Mouse (Mus musculus) T-helper 17 cell (primary cell): ENCODE results near the gene Rab15.
"Not testable (repeated sequence)": the region's sequence is repeated elsewhere in the genome, so short reads cannot be mapped to it uniquely, and the experiment has no call there.

Experiments used
- in situ Hi-C, 2 experiments: fragments of 300-600 bp; cut with MboI, MseI; formaldehyde crosslinking; loops; 1 replicate in 1 of 2; 2 replicates in 1 of 2; pipeline ENCODE4 v1.15.1; 2025; ENCODE audit warnings: high pct_unique_total_duplicates in 2 of 2

The Rab15 gene

DNA sequence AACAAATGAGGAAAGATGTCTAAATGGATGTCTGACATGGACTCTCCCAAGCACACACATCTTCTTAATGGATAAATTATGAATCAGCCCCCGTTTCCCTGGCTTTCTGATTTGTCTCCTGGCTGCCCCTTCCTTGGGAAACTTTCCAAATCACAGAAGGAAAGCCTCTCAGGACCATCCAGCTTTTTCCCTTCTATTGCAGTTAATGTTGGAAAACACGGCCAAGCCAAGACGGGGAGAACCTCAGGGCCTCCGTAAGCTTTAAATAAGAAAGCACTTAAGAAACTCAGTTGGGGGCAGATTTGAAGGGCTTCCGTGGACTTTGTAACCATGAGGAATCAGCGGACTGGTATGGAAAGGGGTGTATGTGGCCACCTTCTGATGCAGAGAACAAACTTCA, 2.9 kb downstream of the Rab15 start:
- in situ Hi-C loops, result loop anchor here in 1 of 2 experiments (5.0 kb wide), 1 partner anchor 38 kb away; no protein-coding TSS in a partner anchor

DNA sequence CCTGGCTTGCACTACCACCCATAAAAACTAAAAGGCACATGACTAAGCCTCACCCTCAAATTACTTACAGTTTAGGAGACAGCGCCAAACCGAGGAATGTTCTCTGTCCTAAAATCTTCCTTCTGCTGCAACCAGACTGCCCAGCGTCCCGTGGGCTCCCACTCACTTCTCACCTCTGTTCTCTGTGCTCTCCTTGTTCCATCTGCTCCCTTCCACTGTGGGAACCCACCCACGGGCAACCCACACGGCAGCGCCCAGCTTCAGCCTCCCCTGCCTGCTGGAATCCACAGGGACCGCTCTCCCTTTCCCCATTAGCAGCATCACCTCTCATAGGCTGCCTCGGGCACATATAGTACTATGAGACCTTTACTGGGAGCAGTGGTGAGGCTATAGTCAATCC, 3.8 kb downstream of the Rab15 start:
- in situ Hi-C loops, result no loop called here

DNA sequence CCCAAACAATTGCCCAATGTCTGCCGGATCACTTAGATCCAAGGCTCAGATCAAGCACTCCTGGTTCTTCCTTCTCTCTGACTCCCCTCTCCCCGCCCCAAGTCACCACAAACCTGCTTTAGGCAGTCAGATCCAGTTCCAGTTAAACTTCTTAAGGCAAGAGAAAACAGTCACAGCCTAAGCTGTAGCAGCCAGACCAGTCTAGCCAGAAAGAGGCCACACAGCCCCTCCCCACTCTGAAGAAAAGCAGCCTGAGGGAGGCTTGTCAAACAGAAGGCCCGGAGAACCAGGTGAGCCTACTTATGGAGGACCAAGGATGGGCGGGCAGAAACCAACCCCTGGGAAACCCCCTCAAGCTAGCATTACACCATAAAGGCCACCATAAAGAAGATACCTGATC, 4.6 kb downstream of the Rab15 start:
- in situ Hi-C loops, result no loop called here

DNA sequence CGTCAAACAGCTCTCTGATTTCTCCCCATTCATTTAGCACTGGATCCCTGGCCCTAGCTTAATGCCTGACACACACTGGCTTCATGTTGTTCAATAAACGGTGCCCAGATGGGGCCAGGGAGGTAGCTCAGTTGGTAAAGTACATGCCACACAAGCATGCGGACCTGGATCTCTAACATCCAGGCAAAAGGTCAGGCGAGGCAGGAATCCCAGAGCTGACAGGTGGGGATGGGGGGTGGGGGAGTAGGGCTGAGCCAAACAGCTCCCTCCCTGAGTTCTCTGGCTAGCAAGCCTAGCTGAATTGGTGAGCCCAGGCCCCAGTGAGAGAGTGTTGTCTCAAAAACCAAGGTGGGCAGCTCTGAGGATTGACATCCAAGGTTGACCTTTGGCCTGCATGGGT, 5.5 kb downstream of the Rab15 start:
- in situ Hi-C loops, result no loop called here

DNA sequence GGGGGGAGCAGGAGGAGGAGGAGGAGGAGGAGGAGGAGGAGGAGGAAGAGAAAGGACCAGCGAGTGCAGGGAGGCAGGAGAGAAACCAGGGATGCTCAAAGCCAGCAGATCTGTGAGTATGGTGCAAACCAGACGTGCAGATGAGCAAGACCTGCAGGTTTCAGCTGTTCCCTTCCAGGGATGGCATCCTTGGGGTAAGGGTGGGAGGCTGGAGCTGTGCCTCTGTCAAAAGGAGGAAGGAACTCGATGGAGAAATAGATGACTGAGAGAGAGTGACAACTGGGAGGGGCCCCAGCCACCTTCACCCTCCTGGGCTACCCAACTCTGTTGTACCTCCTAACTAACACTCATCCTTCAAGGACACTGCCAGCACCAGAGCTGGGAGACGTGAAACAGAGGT, 6.0 kb downstream of the Rab15 start:
- in situ Hi-C loops, result no loop called here

DNA sequence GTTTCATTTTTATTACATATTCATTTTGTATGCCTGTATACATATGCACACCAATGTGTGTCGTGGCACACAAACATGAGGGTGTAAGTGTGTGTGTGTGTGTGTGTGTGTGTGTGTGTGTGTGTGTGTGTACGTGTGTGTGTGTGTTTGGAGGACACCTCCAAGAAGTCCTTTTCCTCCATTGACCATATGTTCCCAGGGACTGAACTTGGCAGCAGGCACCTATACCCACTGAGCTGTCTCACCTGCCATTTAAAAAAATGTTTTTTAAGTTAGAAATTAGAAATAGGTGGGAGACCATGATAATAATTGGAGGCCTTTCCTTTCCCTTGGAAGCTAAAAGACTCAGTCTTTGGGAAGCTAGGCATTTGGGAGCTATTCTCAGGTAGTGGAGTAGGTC, 8.6 kb downstream of the Rab15 start:
- in situ Hi-C loops, result no loop called here

DNA sequence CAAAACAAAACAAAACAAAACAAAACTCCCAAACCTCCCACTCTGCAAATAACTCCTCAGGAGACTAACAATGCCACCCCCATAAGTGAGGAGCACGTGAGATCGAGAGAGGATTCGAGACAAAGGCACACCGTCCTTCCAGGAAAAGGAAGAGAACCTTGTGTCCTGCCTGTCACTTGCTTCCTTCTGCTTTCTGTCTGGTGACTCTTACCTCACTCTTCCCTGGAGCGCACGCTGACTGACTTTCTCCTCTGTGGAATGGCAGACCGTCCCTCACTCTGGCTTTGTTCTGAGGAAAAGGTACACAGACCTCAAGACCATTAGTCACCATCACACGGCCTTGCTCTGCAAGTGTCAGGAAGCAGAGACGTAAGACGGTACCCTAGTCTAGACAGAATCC, 9.2 kb downstream of the Rab15 start:
- in situ Hi-C loops, result no loop called here

DNA sequence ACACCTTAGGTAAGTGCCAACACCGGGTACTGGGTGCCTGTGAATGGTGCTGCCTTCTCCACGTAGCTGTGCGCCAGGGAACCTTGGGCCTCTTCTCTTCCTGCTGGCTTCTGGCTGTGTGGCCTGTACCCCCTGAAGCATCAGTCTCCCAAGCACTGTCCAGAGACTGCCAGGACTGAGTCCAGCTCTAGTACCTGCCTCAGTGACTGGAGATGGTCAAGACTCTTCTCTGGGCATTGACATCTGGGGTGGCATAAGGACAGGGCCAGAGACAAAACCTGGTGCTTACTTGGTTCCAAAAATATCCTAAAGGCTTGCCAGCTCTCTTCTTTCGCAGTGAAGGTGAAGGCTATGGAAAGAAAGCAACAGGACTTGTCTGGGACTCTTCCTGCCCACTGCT, 11.7 kb downstream of the Rab15 start:
- in situ Hi-C loops, result no loop called here

DNA sequence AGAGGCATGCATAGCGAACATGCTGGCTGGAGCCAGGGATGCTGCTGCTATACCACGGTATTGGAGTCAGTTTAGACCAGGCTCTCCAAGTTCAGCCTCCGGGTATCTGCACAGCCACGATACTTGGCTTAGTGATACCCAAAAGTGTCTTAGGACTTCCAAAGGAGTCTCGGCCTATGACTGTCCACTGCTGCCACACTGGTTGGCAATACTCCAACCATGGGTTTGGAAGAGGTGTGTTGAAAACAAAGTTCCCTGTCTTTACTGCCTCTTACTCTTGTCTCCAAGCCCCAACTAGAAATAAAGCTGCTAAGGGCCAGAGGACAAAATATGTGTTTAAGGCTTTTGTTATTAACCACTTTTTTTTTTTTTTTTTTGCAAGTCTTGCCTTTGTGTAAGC, 12.2 kb downstream of the Rab15 start:
- in situ Hi-C loops, result no loop called here

DNA sequence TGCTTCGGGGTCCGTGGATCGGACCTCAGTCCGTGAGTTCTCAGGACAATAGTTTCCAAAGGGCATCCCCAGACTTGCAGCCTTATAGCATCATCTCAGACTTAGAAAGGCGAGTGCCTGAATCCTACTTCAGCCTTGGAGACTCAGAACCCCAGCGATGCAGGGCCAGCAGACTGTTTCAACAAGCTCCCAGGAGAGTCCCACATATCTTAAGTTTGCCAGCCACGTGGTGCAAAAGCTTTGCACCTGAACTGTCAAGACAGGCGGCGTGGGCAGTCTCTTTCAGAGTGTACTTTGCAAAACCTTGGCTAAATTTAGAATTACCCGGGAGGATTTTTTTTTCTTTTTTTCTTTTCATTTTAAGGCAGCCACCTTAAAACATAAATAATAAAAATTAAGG, 14.9 kb downstream of the Rab15 start:
- in situ Hi-C loops, result loop anchor here in 1 of 2 experiments (10.0 kb wide), 1 partner anchor 153 kb away; no protein-coding TSS in a partner anchor

DNA sequence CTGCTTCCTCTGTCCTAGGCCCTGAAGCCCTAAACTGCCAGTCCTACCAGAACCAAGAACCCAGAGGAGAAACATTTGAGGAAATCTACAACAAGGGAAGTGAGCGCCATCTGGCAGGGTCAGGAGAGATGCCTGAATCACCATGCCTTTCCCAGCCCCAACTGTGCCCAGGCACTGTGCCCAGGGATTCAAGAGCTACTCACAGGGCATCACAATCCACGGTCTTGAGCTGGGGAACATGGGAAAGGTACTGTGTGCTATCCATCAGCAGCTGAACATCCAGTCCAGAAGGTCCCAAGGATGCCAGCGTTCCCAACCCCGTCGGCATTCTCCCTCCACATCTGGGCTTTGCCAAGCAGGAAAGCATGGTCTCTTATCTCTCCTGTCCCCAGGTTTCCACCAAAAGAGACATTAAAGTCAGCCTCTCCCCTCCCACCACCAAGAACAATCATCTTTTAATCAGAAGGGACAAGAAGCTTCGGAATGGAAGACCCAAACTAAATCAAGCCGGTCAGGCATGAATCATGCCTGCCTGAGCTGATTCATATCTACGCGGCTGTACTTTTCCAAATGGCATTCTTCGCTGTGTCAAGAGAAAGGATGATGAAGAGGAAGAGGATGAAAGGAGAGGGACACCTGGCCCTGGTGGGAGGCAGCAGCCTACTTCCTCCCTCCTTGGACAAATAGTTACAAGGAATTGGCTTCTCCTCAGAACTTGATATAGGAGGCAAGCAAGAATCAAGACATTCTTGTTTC, 17.5 kb downstream of the Rab15 start:
- in situ Hi-C loops, result loop anchor here in 1 of 2 experiments (10.0 kb wide), 1 partner anchor 150 kb away; no protein-coding TSS in a partner anchor

DNA sequence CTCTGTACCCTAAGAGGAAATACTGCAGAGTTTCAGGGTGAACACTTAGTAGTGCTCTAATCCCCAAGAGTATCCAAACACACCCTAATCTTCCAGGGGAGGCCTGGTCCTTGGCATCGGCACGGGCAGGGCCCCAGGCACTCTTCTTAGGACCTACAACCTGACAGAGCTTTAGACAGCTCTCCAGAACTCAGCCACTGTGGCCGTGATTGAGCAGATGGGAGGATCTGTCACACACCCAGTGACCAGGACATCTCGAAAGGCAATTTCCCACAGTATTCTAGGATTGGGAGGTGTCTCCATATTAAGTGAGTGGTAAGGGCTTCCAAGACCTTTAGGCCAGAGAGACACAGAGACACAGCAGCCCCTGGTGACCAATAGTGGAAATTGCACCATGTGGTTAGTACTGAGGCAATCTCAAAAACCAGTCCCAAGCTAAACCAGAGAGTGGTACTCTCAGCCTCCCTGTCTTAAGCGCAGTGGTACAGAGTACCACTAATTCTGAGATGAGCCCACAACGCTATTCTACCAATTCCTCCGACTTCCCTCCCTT, 18.9 kb downstream of the Rab15 start:
- in situ Hi-C loops, result loop anchor here in 1 of 2 experiments (10.0 kb wide), 1 partner anchor 149 kb away; no protein-coding TSS in a partner anchor

DNA sequence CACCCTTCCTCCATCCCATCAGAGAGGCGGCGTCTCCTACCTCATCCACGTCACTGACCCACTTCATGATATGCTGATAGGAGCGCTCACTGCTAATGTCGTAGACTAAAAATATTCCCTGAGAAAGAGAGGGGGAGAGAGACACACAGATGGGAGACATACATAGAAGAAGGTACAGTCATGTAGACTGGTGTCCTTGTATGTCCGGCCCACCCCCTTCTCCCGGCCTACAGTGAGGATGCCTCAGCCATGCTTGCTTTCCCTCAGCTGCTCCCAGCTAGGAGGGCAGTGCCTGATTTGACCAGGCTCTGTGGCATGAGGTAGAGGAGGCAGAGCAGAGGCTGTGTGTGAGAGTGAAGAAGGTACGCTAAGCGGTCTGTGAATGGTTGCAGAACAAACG, 19.7 kb downstream of the Rab15 start:
- in situ Hi-C loops, result loop anchor here in 1 of 2 experiments (10.0 kb wide), 1 partner anchor 148 kb away; no protein-coding TSS in a partner anchor

DNA sequence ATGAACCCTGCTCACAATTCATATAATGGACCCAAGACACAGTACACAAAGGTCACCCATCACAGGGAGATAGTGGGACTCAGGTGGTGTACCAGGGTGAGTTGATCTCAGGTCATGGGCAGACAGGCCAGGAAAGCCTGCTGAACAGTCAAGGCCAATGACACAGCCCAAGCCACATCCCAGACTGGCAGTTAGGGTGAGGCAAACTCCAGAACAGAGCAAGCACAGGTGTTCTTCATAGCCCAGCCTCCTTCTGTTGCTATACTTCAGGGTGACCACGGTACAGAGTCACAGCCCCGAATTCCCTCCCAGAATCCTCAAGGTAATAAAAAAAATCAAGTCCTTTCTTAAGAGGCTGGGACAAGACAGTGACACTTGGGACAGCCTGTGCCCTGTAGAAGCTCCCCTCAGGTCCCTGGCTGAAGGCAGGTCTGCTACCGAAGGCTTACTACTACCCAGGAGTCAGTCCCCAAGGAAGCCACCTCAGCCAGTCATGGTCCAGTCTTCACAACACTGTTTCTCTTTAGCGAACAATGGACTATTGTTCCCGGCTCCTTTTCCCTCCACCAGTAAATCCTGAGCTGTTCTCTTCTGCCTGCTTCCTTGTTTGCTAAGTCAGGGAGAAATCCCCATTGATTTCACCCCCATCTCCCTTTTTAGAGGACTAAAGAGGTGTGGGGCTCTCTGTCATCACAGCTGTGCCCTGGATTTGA, 24.5 kb downstream of the Rab15 start:
- in situ Hi-C loops, result loop anchor here in 1 of 2 experiments (5.0 kb wide), 1 partner anchor 151 kb away; no protein-coding TSS in a partner anchor

DNA sequence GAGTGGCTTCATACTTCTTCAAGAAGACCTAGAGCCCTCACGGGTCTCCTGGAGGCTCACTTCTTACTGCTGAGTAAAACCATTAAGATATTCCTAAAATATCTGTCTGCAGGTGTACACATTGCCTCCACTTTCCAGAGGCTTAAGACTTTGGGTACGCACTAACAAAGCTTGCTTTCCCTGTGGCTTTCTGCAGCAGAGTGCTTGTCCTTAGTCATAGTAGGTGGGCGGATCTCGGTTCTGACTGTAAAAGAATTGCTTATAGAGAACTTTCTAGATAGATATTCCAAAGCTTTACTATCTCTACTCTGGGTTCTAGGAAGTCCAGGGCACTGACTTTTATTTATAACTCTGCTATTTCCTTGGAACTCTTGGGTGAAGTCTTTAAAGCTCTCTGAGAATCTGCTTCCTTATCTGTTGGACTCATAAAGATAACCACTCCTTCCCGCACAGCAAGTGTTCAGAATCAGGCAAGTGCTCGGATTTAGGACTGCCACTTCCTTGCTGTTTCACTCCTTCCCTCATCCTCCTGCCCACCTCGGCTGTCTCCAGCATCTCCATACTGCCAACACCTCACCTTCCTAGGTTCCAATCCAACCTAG, 25.7 kb downstream of the Rab15 start:
- in situ Hi-C loops, result loop anchor here in 1 of 2 experiments (5.0 kb wide), 1 partner anchor 150 kb away; no protein-coding TSS in a partner anchor

DNA sequence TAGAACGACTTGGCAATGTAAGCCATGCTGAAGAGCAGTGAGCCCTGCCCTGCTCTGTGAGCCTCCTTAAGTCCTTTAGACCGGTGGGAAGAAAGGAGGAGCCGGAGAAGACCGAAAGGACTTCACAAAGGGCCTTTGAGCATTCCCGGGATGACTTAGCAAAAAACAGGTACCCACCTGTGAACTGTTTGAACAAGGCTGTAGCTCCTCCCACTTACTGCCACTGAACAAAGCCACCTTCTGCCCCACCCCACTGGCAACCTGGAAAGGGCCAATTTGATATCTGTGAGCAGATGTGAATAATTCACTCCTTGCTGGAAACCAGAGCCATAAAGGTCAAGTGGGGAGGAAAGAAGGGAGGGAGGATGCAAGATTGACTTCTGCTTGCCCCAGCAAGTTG, 27.4 kb downstream of the Rab15 start, which contains the start of gene Gpx2:
Gene Gpx2, minus strand, starts transcription at position 205 of the 400 bp plus-strand sequence.
- in situ Hi-C loops, result loop anchor here in 1 of 2 experiments (5.0 kb wide), 1 partner anchor 148 kb away; no protein-coding TSS in a partner anchor

DNA sequence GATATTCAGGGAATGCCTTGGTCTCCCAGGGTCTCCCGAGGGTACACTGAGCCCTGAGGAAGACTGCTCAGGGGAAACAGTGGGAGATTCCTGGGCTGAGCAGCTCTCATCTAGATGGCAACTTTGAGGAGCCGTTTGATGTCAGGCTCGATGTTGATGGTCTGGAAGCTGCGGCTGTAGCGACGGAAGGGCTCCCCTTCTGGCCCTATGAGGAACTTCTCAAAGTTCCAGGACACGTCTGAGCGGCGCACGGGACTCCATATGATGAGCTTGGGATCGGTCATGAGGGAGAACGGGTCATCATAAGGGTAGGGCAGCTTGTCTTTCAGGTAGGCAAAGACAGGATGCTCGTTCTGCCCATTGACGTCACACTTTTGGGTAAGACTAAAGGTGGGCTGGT, 30.2 kb downstream of the Rab15 start:
- in situ Hi-C loops, result not testable (repeated sequence)

DNA sequence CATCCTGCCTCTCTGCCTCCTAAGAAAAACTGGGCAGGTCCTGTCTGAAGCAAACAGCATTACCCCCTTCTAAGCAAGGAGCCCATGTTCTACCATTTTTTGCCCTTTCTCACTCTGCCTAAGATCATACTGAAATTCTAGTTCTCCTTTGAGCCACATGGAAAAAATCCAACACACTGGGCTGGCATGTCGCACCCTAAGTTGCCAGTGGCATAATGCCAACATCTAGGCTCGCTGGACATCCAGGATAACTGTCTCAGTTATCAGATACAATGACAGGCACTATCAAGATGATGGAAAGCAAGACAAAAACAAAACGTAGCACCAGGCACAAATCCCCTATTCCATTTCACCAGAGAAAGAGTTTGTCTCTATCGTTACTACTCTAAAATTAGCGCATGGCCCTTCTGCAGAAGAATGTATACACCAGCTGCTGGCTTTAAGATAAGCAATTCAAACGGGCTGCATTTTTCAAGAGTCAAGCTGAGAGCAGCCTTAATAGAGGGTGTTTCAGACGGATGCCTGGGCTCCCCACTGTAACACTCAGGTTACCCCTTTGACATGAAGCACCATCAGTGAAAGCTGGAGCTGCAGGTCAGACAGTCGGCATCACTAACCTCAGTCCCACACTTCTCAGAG, 32.1 kb downstream of the Rab15 start:
- in situ Hi-C loops, result no loop called here

DNA sequence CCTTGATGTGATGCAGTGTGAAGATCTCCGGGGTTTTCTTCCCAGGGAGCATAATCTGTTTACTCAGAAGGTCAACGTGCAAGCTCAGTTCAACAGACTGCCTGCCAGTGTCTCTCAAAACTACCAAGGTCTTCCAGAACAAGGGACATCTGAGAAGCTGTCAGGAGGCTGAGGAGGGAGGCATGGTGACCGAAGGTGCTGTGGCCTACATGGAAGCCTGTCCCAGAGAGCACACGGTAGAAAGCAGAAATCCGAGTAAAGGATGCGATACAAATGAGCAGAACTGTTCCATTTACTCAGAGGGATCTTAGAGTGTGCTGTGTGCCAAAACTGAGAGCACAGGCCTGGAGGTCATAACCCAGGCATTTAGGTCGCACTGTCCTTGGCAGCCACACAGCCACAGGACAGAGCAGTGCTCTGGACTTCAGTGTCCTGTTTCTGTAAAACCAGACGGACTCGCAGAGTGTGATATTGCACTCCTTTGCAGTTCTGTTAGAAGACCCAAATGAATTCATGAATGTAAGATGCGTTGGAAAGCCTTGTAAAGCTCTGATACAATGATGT, 38.6 kb downstream of the Rab15 start:
- in situ Hi-C loops, result loop anchor here (5.0 to 10.0 kb wide), 2 partner anchors 38 to 139 kb away; partner anchors contain the start of gene Rab15 (in 1 of the 2)

DNA sequence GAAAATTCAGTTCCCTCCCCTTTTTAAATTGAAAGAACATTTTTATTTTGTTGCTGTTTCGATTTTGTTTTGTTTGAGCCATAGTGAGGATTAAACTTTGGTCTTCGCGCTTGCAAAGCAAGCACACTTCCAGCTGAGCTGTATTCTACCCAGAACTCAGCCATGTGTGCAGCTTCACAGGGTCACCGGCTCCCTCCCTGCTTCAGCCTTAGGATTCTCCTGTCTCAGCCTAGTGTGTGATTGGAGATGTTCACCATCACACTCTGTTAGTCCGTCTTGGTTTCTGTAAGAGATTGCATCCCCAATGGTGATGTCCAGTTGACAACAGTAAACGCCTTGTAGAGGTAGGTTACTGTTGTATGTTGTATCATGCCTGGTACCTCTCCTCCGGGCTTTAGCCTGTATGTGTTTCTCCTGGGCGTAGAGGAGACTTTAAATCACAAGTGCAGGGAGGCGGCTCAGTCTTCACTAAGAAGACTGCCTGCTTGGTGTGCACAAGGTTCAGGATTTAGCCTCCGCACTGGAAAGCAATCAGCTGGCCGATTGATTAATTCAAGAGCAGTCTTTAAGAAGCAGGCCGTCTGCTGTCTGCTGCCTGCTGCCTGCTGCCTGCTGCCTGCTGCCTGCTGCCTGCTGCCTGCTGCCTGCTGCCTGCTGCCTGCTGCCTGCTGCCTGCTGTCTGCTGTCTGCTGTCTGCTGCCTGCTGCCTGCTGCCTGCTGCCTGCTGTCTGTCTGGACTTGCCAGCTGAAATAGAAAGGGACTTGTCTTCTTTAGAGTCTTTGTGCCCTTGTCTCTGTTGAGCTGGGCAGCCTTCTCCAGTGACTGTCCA, 41.9 kb downstream of the Rab15 start:
- in situ Hi-C loops, result loop anchor here (5.0 to 10.0 kb wide), 2 partner anchors 41 to 136 kb away; partner anchors contain the start of gene Rab15 (in 1 of the 2)
